Mouse (Mus musculus): ENCODE data around the gene Litaf. TPM values are rescaled to one million over a fixed set of nuclear protein-coding genes. Genes with fewer than 3 reads are reported as not detected.

The Litaf gene
- polyA plus RNA-seq, 1 experiment from 2014 or later = 28.9 TPM

- ATAC-seq = no peak
Observed at GRCm38 (mm10) chr16:11035273-11035672, 30.7 kb downstream of the Litaf start.

GRCm38 (mm10) chr16:11034193-11034803 lies 31.7 kb downstream of the Litaf start:
- peak; percentile 31; the same call in 1 of the 2 replicates for ATAC-seq
- H3K9me3 ChIP-seq (ENCODE audit: control insufficient read depth, low read length) = no peaks in the 10 kb centered on the region
- no peaks in the 10 kb centered on the region for H3K27me3 ChIP-seq (replicated peaks; ENCODE audit: control insufficient read depth, insufficient read depth, low read length)
- no peak overlapping the region for H3K4me3 ChIP-seq (ENCODE audit: low read length)
- 3% methylated on average over 4 of the region's 4 CpGs for WGBS
- H3K27ac ChIP-seq (ENCODE audit: low read depth, low read length) = no peak overlapping the region
- no peaks in the 10 kb centered on the region for H3K4me1 ChIP-seq (ENCODE audit: control insufficient read depth, insufficient read depth, low read depth, low read length)
- no peaks in the 10 kb centered on the region for H3K36me3 ChIP-seq (ENCODE audit: control insufficient read depth, insufficient read depth, low read length)
- H3K4me2 ChIP-seq (ENCODE audit: low read length) = no peak overlapping the region
- no peak overlapping the region for H3K9ac ChIP-seq (ENCODE audit: low read depth, low read length)

More at GRCm38 (mm10) chr16:11035273-11035672, 30.7 kb downstream of the Litaf start:
- Histone ChIP-seq H3K27me3 (replicated peaks; ENCODE audit: control insufficient read depth, insufficient read depth, low read length) (no peaks in the 10 kb centered on the region), H3K27ac (ENCODE audit: low read depth, low read length) (no peak overlapping the region), H3K9me3 (ENCODE audit: control insufficient read depth, low read length) (no peaks in the 10 kb centered on the region), H3K4me1 (ENCODE audit: control insufficient read depth, insufficient read depth, low read depth, low read length) (no peaks in the 10 kb centered on the region), H3K9ac (ENCODE audit: low read depth, low read length) (no peak overlapping the region), H3K36me3 (ENCODE audit: control insufficient read depth, insufficient read depth, low read length) (no peaks in the 10 kb centered on the region), H3K4me2 (ENCODE audit: low read length) (no peak overlapping the region), H3K4me3 (ENCODE audit: low read length) (no peak overlapping the region)
- 83% methylated on average over 9 of the region's 9 CpGs for WGBS

- H3K27ac ChIP-seq (ENCODE audit: low read depth, low read length) = no peak overlapping the region
- H3K36me3 ChIP-seq (ENCODE audit: control insufficient read depth, insufficient read depth, low read length) = no peaks in the 10 kb centered on the region
- no peak overlapping the region for H3K9ac ChIP-seq (ENCODE audit: low read depth, low read length)
- ATAC-seq = no peak
- H3K27me3 ChIP-seq (replicated peaks; ENCODE audit: control insufficient read depth, insufficient read depth, low read length) = no peaks in the 10 kb centered on the region
- H3K9me3 ChIP-seq (ENCODE audit: control insufficient read depth, low read length) = no peaks in the 10 kb centered on the region
- no peak overlapping the region for H3K4me3 ChIP-seq (ENCODE audit: low read length)
- H3K4me2 ChIP-seq (ENCODE audit: low read length) = no peak overlapping the region
- H3K4me1 ChIP-seq (ENCODE audit: control insufficient read depth, insufficient read depth, low read depth, low read length) = no peaks in the 10 kb centered on the region
- 69% methylated on average over 3 of the region's 3 CpGs for WGBS
Observed at GRCm38 (mm10) chr16:11031320-11031719, 34.6 kb downstream of the Litaf start.

- Histone ChIP-seq H3K36me3 (ENCODE audit: control insufficient read depth, insufficient read depth, low read length) (no peaks in the 10 kb centered on the region), H3K9ac (ENCODE audit: low read depth, low read length) (no peak overlapping the region), H3K27ac (ENCODE audit: low read depth, low read length) (no peak overlapping the region), H3K27me3 (replicated peaks; ENCODE audit: control insufficient read depth, insufficient read depth, low read length) (no peaks in the 10 kb centered on the region), H3K4me3 (ENCODE audit: low read length) (no peak overlapping the region), H3K4me2 (ENCODE audit: low read length) (no peak overlapping the region), H3K4me1 (ENCODE audit: control insufficient read depth, insufficient read depth, low read depth, low read length) (no peaks in the 10 kb centered on the region), H3K9me3 (ENCODE audit: control insufficient read depth, low read length) (no peaks in the 10 kb centered on the region)
- WGBS = 89% methylated on average over 4 of the region's 4 CpGs
- ATAC-seq = no peak
Observed at GRCm38 (mm10) chr16:11030844-11031243, 35.1 kb downstream of the Litaf start.

GRCm38 (mm10) chr16:11028206-11028605 lies 37.8 kb downstream of the Litaf start:
- Histone ChIP-seq H3K9me3 (ENCODE audit: control insufficient read depth, low read length) (no peaks in the 10 kb centered on the region), H3K9ac (ENCODE audit: low read depth, low read length) (no peak overlapping the region), H3K4me1 (ENCODE audit: control insufficient read depth, insufficient read depth, low read depth, low read length) (no peaks in the 10 kb centered on the region), H3K4me2 (ENCODE audit: low read length) (no peak overlapping the region), H3K4me3 (ENCODE audit: low read length) (no peak overlapping the region), H3K36me3 (ENCODE audit: control insufficient read depth, insufficient read depth, low read length) (no peaks in the 10 kb centered on the region), H3K27me3 (replicated peaks; ENCODE audit: control insufficient read depth, insufficient read depth, low read length) (no peaks in the 10 kb centered on the region), H3K27ac (ENCODE audit: low read depth, low read length) (no peak overlapping the region)
- ATAC-seq = no peak
- 69% methylated on average over 7 of the region's 7 CpGs for WGBS

GRCm38 (mm10) chr16:11024841-11025240 lies 41.1 kb downstream of the Litaf start:
- Histone ChIP-seq H3K9me3 (ENCODE audit: control insufficient read depth, low read length) (no peaks in the 10 kb centered on the region), H3K4me3 (ENCODE audit: low read length) (no peak overlapping the region), H3K9ac (ENCODE audit: low read depth, low read length) (no peak overlapping the region), H3K27me3 (replicated peaks; ENCODE audit: control insufficient read depth, insufficient read depth, low read length) (no peaks in the 10 kb centered on the region), H3K4me1 (ENCODE audit: control insufficient read depth, insufficient read depth, low read depth, low read length) (no peaks in the 10 kb centered on the region), H3K4me2 (ENCODE audit: low read length) (no peak overlapping the region), H3K27ac (ENCODE audit: low read depth, low read length) (no peak overlapping the region), H3K36me3 (ENCODE audit: control insufficient read depth, insufficient read depth, low read length) (no peaks in the 10 kb centered on the region)
- WGBS = 77% methylated on average over 3 of the region's 3 CpGs
- no peak for ATAC-seq

- H3K4me1 ChIP-seq (ENCODE audit: control insufficient read depth, insufficient read depth, low read depth, low read length) = no peaks in the 10 kb centered on the region
- ATAC-seq = no peak
- 84% methylated on average over 5 of the region's 5 CpGs for WGBS
Observed at GRCm38 (mm10) chr16:11023618-11024017, 42.3 kb downstream of the Litaf start.

GRCm38 (mm10) chr16:11022113-11022489 lies 43.9 kb downstream of the Litaf start:
- Histone ChIP-seq H3K36me3 (ENCODE audit: control insufficient read depth, insufficient read depth, low read length) (no peaks in the 10 kb centered on the region), H3K9ac (ENCODE audit: low read depth, low read length) (no peak overlapping the region), H3K4me3 (ENCODE audit: low read length) (no peak overlapping the region), H3K27me3 (replicated peaks; ENCODE audit: control insufficient read depth, insufficient read depth, low read length) (no peaks in the 10 kb centered on the region), H3K4me2 (ENCODE audit: low read length) (no peak overlapping the region), H3K27ac (ENCODE audit: low read depth, low read length) (no peak overlapping the region), H3K4me1 (ENCODE audit: control insufficient read depth, insufficient read depth, low read depth, low read length) (no peaks in the 10 kb centered on the region), H3K9me3 (ENCODE audit: control insufficient read depth, low read length) (no peaks in the 10 kb centered on the region)
- no peak for ATAC-seq
- WGBS = 89% methylated on average over 4 of the region's 4 CpGs

More at GRCm38 (mm10) chr16:11023618-11024017, 42.3 kb downstream of the Litaf start:
- no peak overlapping the region for H3K4me2 ChIP-seq (ENCODE audit: low read length)
- H3K36me3 ChIP-seq (ENCODE audit: control insufficient read depth, insufficient read depth, low read length) = no peaks in the 10 kb centered on the region
- H3K27ac ChIP-seq (ENCODE audit: low read depth, low read length) = no peak overlapping the region
- H3K9ac ChIP-seq (ENCODE audit: low read depth, low read length) = no peak overlapping the region
- no peak overlapping the region for H3K4me3 ChIP-seq (ENCODE audit: low read length)
- H3K9me3 ChIP-seq (ENCODE audit: control insufficient read depth, low read length) = no peaks in the 10 kb centered on the region
- H3K27me3 ChIP-seq (replicated peaks; ENCODE audit: control insufficient read depth, insufficient read depth, low read length) = no peaks in the 10 kb centered on the region

GRCm38 (mm10) chr16:11021403-11022112 lies 44.4 kb downstream of the Litaf start:
- Histone ChIP-seq H3K27ac (ENCODE audit: low read depth, low read length) (no peak overlapping the region), H3K4me3 (ENCODE audit: low read length) (no peak overlapping the region), H3K4me2 (ENCODE audit: low read length) (no peak overlapping the region), H3K9ac (ENCODE audit: low read depth, low read length) (no peak overlapping the region), H3K9me3 (ENCODE audit: control insufficient read depth, low read length) (no peaks in the 10 kb centered on the region), H3K27me3 (replicated peaks; ENCODE audit: control insufficient read depth, insufficient read depth, low read length) (no peaks in the 10 kb centered on the region), H3K4me1 (ENCODE audit: control insufficient read depth, insufficient read depth, low read depth, low read length) (no peaks in the 10 kb centered on the region), H3K36me3 (ENCODE audit: control insufficient read depth, insufficient read depth, low read length) (no peaks in the 10 kb centered on the region)
- ATAC-seq = peak; percentile 69
- 47% methylated on average over 3 of the region's 3 CpGs for WGBS
